ENCODE assay signal across 20 mouse cellular contexts in the genomic region with DNA sequence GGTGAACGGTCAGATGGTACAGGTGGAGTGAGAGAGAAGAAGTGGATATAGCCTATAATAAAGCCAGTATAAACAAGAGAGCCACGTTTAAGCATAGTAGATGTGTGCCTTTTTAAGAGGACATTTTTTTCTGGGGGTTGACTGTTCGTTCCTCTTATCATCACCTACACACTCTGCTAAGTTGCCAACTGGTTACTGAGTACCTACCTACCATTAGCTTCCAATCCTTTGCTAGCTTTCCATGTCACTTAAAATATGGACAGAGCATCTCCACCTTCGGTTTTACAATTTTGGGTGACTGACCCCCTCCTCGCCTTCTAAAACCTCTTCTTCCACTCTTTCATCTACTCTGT.
"Had no signal": no experiment of that assay in that cellular context is flagged by ENCODE, and none has a peak within 500 bp of the region (broad histone marks: within the 10 kb centered on the region; RNA-seq: fewer than 3 reads in every experiment).

No protein-coding gene starts in this region.

- ATAC-seq: intestine, postnatal 0 days; midbrain, embryonic 15.5 days had no signal

- DNase-seq: kidney, adult 2 months; kidney, postnatal 25 days; layer of hippocampus, adult 9-11 months; lung, adult 18-20 months; lung, postnatal 10 days; lung, postnatal 36 days; right cerebral cortex, adult 18-20 months; right cerebral cortex, postnatal 14 days; right cerebral cortex, postnatal 4 days; thymus, adult 2 months; thymus, postnatal 25 days had no signal

- H3K4me1 ChIP-seq: lung, embryonic 15.5 days; neural tube, embryonic 12.5 days had no signal

- H3K4me2 ChIP-seq: lung, embryonic 15.5 days; midbrain, embryonic 12.5 days; midbrain, embryonic 15.5 days; neural tube, embryonic 12.5 days; neural tube, embryonic 15.5 days had no signal

- H3K27me3 ChIP-seq: lung, embryonic 15.5 days; midbrain, embryonic 12.5 days; midbrain, embryonic 15.5 days; neural tube, embryonic 12.5 days; neural tube, embryonic 15.5 days had no signal

- H3K4me3 ChIP-seq: layer of hippocampus, adult 2 months; lung, embryonic 15.5 days; midbrain, embryonic 12.5 days; midbrain, embryonic 15.5 days; neural tube, embryonic 12.5 days; neural tube, embryonic 15.5 days had no signal

- H3K27ac ChIP-seq: kidney, postnatal 0 days; layer of hippocampus, adult 2 months; lung, embryonic 15.5 days; midbrain, embryonic 12.5 days; midbrain, embryonic 15.5 days; neural tube, embryonic 12.5 days; neural tube, embryonic 15.5 days; stomach, postnatal 0 days had no signal

- H3K9ac ChIP-seq: lung, embryonic 15.5 days; midbrain, embryonic 12.5 days; midbrain, embryonic 15.5 days; neural tube, embryonic 12.5 days; neural tube, embryonic 15.5 days had no signal

- H3K36me3 ChIP-seq: midbrain, embryonic 15.5 days had no signal

- H3K9me3 ChIP-seq: lung, embryonic 15.5 days; midbrain, embryonic 12.5 days; midbrain, embryonic 15.5 days; neural tube, embryonic 12.5 days; neural tube, embryonic 15.5 days had no signal
